Mouse (Mus musculus) G1E (cell line): Measurements from ENCODE around the gene Dtymk. TPM values are rescaled to one million over a fixed set of nuclear protein-coding genes. Genes with fewer than 3 reads are reported as not detected.

Experiments
- ATAC-seq: 2 replicates; pipeline ENCODE4 v1.8.0; 2016; ENCODE audit warnings: mild to moderate bottlenecking; ENCODE audit not compliant: insufficient number of reproducible peaks, poor library complexity, low FRiP score, severe bottlenecking; ENCODE audit errors: extremely low read depth
- DNase-seq: peaks from one replicate; pipeline ENCODE4 v3.0.0; 2012; ENCODE audit warnings: low spot score
- H3K27me3 ChIP-seq: 2 replicates; pipeline ENCODE4 v1.6.1; 2012; ENCODE audit warnings: mild to moderate bottlenecking, low read length, inconsistent platforms; ENCODE audit not compliant: insufficient read depth
- H3K36me3 ChIP-seq: replicated peaks from 2 replicates; pipeline ENCODE3; 2012; ENCODE audit warnings: mild to moderate bottlenecking, inconsistent platforms
- H3K4me1 ChIP-seq: 2 replicates; pipeline ENCODE4 v1.6.1; 2012; ENCODE audit warnings: low read depth, low read length, inconsistent platforms, mixed read lengths; ENCODE audit not compliant: insufficient read depth
- H3K4me3 ChIP-seq: 2 replicates; pipeline ENCODE4 v1.5.1; 2012; ENCODE audit warnings: low read depth, mild to moderate bottlenecking, inconsistent platforms, low read length, moderate library complexity, mixed read lengths
- H3K9me3 ChIP-seq: replicated peaks from 2 replicates; pipeline ENCODE4 v1.6.1; 2012; ENCODE audit warnings: inconsistent platforms
- CTCF ChIP-seq: IDR thresholded peaks from 2 replicates; pipeline ENCODE4 v1.5.1; 2012; ENCODE audit warnings: low read depth, low read length, inconsistent platforms, mixed read lengths
- GATA1 ChIP-seq: IDR thresholded peaks from 2 replicates; pipeline ENCODE4 v1.6.1; 2012; ENCODE audit warnings: borderline replicate concordance, low read length, inconsistent platforms, mixed read lengths
- GATA2 ChIP-seq: IDR thresholded peaks from 2 replicates; pipeline ENCODE4 v1.6.1; 2012; ENCODE audit warnings: low read depth, low read length, inconsistent platforms, borderline replicate concordance
- POLR2AphosphoS5 ChIP-seq: IDR thresholded peaks from 2 replicates; pipeline ENCODE4 v1.6.1; 2012; ENCODE audit warnings: low read depth, low read length, inconsistent platforms; ENCODE audit not compliant: insufficient replicate concordance
- TAL1 ChIP-seq: conservative IDR thresholded peaks from 2 replicates; pipeline ENCODE4 v1.6.1; 2012; ENCODE audit warnings: low read depth, low read length, inconsistent platforms, mixed read lengths
- polyA plus RNA-seq: library from polyadenylated mRNA; stranded (reverse); fragments of >175 nt; gene quantifications from 2 replicates; pipeline ENCODE4 v1.2.3, GENCODE M21; 2012
- total RNA-seq, 2 experiments: library from RNA; stranded (forward) in 1 of 2; stranded (reverse) in 1 of 2; fragments of 200-1000 nt in 1 of 2; fragments of >200 nt in 1 of 2; fragmentation: Nextera tagmentation in 1 of 2; gene quantifications; 2 replicates each; pipeline ENCODE4 v1.2.3; 2014 to 2017

Gene Dtymk
- total and polyA plus RNA-seq, 3 experiments, result 129 to 414 (median 291) TPM

GRCm38 (mm10) chr1:93760076-93760475 is 41.7 kb downstream of the Dtymk start:
- Histone ChIP-seq H3K4me1 (peaks cover 66% of the 10 kb centered on the region), H3K36me3 (peaks cover 61% of the 10 kb centered on the region), H3K27me3 (no peaks in the 10 kb centered on the region), H3K9me3 (no peaks in the 10 kb centered on the region), H3K4me3 (no peak overlapping the region)
- DNase-seq, result no peak
- no peak for TF ChIP-seq GATA2
- no peak for ATAC-seq

DNA sequence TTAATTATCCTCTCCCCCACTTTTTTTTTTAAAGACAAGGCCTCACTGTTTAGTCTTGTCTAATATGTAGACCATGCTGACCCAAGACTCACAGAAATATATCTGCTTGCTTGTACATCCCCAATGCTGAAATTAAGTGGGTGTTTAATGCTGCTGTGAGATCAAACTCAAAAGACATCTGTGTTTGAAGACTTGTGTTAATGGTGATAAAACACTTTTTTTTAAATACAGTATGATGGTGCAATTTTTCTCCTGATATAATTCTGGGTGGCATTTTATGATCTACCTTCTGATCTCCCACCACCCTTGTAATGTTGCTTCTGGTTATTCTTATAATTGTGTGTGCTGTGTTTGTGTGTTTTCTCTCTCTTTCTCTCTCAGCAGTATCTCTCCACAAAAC is 45.6 kb downstream of the Dtymk start:
- Histone ChIP-seq H3K27me3 (no peaks in the 10 kb centered on the region), H3K4me3 (no peak overlapping the region; the same call in 1 of the 2 replicates), H3K9me3 (no peaks in the 10 kb centered on the region), H3K36me3 (peaks cover 42% of the 10 kb centered on the region), H3K4me1 (peaks cover 55% of the 10 kb centered on the region)
- TF ChIP-seq GATA1 (no peak), TAL1 (peak; percentile 48), CTCF (no peak), GATA2 (no peak)
- DNase-seq (no peak), ATAC-seq (peak; percentile 48)

DNA sequence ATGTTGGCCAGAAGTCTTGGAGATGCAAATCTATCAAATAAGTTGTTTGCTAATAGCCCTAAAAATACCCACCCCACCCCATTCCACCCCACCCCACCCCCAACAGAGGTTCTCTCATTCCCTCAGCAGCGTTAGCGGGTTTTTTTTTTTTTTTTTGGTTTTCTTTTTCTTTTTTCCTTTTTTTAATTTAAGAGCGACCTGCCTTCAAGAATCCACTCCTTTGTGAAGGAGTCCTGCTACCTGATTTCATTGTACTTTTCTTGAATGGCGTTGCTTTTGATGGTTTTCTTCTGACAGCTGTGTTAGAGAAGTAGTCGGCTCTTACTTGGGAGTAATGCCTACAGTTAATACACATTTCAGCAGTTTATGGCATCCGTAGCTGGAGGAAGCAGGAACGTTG is 46.1 kb downstream of the Dtymk start:
- Histone ChIP-seq H3K36me3 (peaks cover 40% of the 10 kb centered on the region), H3K4me1 (peaks cover 55% of the 10 kb centered on the region), H3K4me3 (peak overlapping the region; percentile 86), H3K9me3 (no peaks in the 10 kb centered on the region), H3K27me3 (no peaks in the 10 kb centered on the region)
- TF ChIP-seq CTCF, result no peak
- no peak for TF ChIP-seq GATA2
- no peak for TF ChIP-seq TAL1
- no peak for TF ChIP-seq GATA1
- TF ChIP-seq POLR2AphosphoS5, result no peak
- ATAC-seq (no peak), DNase-seq (no peak)

GRCm38 (mm10) chr1:93755291-93755610 is 46.5 kb downstream of the Dtymk start:
- Histone ChIP-seq H3K36me3 (peaks cover 42% of the 10 kb centered on the region), H3K9me3 (no peaks in the 10 kb centered on the region), H3K4me3 (peak overlapping the region; percentile 86), H3K27me3 (no peaks in the 10 kb centered on the region), H3K4me1 (peaks cover 55% of the 10 kb centered on the region)
- peak; percentile 40 for DNase-seq
- no peak for TF ChIP-seq GATA1
- no peak for TF ChIP-seq TAL1
- TF ChIP-seq POLR2AphosphoS5, result no peak
- TF ChIP-seq CTCF, result no peak
- TF ChIP-seq GATA2, result no peak
- no peak for ATAC-seq

- Histone ChIP-seq H3K4me3 (peak within 1 kb of the TSS; percentile 86), H3K36me3 (peaks cover 42% of the 10 kb centered on the region), H3K27me3 (no peaks in the 10 kb centered on the region), H3K9me3 (no peaks in the 10 kb centered on the region), H3K4me1 (peaks cover 53% of the 10 kb centered on the region)
- peak; percentile 92 for DNase-seq
- ATAC-seq, result peak; percentile 46
- TF ChIP-seq TAL1 (no peak), CTCF (no peak), GATA1 (no peak), POLR2AphosphoS5 (no peak), GATA2 (no peak)
These were observed 47.0 kb downstream of the Dtymk start, which contains the start of gene Thap4 for GRCm38 (mm10) chr1:93754573-93755290. Gene Thap4 (minus strand): TSS chr1:93754864.

DNA sequence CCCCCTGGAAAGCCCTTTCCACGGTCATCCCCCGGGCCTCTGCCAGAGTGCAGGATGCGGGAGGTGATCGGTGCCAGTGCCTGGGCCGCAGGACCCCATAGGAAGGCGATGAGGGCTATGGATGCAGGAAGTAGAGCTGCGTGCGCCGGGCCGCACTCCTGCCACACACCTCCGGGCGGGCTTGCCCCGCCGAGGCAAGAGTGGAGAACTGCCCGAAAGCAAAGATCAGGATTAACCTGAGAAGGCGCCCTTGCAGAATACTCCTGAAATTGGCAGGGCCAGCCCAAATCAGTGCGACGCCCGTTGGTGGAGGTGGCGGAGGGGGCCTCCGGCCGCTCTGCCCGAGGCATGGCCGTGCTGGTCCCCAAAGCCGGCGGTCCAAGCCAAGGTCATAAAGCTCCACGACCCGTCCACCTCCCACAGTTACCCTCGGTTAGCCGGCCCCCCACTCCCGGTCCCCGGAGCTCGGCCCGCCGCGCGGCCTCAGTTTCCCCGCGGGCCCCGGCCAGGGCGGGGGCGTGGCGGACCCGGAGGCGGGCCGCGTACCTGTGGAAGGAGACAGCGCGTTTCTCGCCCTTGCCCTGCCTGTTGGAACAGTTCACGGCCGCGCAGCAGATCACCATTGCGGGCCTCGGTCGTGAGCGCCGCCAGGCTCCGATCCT is 47.7 kb downstream of the Dtymk start:
- Histone ChIP-seq H3K27me3 (no peaks in the 10 kb centered on the region), H3K4me3 (peak overlapping the region; percentile 86), H3K4me1 (peaks cover 49% of the 10 kb centered on the region), H3K9me3 (no peaks in the 10 kb centered on the region), H3K36me3 (peaks cover 42% of the 10 kb centered on the region)
- DNase-seq (peak; percentile 61), ATAC-seq (no peak; the same call in 1 of the 2 replicates)
- TF ChIP-seq GATA2 (no peak), GATA1 (no peak), CTCF (no peak), TAL1 (no peak), POLR2AphosphoS5 (no peak)

DNA sequence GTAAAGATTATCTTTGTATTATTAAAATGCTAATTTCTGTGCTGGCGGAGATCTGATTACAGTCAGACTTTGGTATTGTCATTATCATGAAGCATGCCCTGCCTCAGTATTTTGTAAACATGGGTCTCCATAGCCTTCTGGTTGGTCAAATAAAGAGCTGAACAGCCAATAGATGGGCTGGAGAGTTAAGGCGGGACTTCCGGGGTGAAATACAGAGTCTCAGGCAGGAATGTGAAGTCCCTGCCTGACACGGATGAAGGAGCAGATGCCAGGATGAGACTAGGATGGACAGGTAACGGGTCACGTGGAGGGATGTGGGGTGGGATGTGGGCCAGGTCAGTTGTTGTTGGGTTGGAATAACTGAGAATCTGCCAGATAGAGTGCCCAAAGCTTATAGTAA is 50.4 kb downstream of the Dtymk start, which contains the start of gene Atg4b:
Gene Atg4b, plus strand, starts transcription at position 211 of the 400 bp plus-strand sequence.
- ATAC-seq (no peak), DNase-seq (no peak)
- TF ChIP-seq GATA2, result no peak
- TF ChIP-seq GATA1, result no peak
- TF ChIP-seq POLR2AphosphoS5, result no peak
- TF ChIP-seq TAL1, result no peak
- TF ChIP-seq CTCF, result no peak
- Histone ChIP-seq H3K9me3 (no peaks in the 10 kb centered on the region), H3K36me3 (peaks cover 43% of the 10 kb centered on the region), H3K27me3 (no peaks in the 10 kb centered on the region), H3K4me1 (peaks cover 34% of the 10 kb centered on the region), H3K4me3 (no peak within 1 kb of the TSS)
